Mouse (Mus musculus) heart, postnatal 0 days (tissue): ENCODE measurements around the gene Nfia.

Source experiments
- CTCF ChIP-seq: IDR thresholded peaks from 2 replicates; pipeline ENCODE4 v1.5.1; 2016; ENCODE audit warnings: antibody characterized with exemption, control low read depth, low read depth
- EP300 ChIP-seq: IDR thresholded peaks from 2 replicates; pipeline ENCODE4 v1.6.1; 2016; ENCODE audit warnings: antibody characterized with exemption, low read depth

DNA sequence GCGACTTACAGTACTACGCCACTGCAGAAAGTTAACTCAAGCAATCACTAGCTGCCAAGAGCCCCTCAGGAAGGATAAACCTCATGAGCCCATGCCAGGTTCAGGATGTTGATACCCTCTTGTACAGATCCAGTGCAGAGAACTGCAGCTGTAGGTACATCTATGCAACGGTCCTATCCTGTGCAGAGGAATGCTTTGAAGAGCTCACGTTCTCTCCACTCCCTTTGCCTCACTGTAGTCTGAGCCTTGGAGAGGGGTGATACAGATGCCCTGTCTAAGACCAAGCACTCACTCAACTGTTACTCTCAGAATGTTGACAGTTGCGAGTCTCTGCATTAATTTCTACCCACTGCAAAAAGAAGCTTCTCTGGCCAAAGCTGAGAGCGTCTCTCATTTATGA, 49.2 kb upstream of the Nfia start:
- no peak for TF ChIP-seq CTCF
- no peak for TF ChIP-seq EP300
